Mouse (Mus musculus): ENCODE results near the gene Qser1.

The Qser1 gene

DNA sequence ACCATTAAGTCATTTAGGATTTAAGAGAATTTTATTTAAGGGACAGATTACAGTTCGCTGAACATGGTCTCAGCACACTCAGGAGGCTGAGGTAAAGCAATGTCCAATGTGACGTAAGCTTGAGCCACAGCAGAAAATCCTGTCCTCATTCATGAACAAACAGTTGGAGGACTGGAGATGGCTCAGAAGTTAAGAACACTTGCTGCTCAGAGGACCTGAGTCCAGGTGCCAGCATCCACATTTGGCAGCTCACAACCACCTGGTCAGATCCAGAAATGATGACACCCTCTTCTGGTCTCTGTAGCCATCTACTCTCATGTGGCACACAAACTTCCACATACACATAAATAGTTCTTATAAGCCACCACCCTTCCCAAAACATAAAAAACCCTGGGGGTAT lies 76.9 kb downstream of the Qser1 start:
- DNase-seq (ENCODE audit: low read depth in 1 of 2, low spot score in 2 of 2) = no peak

DNA sequence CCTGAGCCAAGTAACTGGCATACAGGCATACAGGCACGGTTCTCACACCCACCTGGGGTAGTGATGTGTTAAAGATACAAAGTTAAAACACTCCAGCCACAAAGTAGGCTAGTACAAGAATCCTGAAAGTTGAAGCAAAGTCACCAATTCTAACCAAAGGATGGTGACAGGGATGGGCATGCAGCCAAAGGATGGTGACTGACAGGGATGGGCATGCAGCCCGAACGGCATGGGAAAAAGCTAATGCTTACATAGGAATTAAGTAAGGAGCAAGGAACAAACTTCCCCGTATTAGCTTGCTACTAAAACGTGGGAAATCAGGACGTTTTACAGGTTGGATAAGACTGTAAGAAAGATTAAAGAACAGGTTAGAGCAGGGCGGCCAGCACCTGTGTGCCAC lies 80.3 kb downstream of the Qser1 start:
- no peak for DNase-seq (ENCODE audit: low read depth in 1 of 2, low spot score in 2 of 2)

DNA sequence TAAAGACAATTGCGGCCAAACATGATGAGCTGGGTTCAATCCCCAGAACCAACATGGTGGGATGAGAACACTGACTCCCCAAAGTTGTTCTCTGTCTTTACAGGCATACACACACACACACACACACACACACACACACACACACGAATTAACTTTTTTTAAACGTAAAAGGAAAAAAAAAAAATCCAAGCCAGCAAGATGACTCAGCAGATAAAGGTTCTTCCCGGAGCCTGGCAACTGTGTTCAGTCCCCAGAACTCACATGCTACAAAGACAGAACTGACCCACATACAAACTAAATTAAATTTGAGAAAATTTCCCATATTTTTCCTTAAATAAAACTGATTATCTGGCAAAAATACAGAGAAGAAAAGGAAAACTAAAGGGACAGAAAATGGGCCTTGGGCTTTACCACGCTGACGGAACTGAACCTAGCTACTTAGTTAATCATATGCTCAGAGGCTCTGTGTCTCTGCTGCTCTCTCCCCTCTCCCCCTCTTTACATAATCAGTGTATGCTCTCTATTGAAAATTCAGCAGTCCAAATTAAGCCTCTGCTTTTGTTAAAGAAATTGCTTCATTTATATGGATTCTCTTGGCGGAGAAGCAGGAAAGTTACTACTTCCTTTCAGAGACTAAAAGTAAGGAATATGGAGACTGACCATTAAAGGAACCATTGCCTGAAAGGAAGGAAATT lies 83.9 kb downstream of the Qser1 start:
- DNase-seq (ENCODE audit: low read depth in 1 of 2, low spot score in 2 of 2) = no peak

DNA sequence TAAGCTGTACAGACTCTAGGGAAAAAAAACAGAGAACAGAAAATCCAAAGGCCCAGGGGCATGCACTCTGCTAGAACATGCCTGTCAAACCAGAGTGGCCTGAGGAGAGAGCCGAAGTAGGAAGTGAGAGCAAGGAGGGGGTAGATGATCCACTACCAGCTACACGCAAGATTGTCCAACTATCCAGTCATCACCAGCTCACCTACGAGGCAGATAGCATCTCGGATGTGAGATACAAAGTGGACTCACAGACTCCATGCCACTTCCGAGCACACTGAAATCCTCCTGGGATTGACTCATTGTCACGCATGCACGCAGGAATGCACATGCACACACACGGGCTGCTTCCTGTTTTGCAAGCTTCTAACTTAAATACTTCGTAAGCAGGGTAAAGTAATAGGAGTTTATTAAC lies 84.5 kb downstream of the Qser1 start:
- DNase-seq (ENCODE audit: low read depth in 1 of 2, low spot score in 2 of 2) = peak; percentile 39 to 45

DNA sequence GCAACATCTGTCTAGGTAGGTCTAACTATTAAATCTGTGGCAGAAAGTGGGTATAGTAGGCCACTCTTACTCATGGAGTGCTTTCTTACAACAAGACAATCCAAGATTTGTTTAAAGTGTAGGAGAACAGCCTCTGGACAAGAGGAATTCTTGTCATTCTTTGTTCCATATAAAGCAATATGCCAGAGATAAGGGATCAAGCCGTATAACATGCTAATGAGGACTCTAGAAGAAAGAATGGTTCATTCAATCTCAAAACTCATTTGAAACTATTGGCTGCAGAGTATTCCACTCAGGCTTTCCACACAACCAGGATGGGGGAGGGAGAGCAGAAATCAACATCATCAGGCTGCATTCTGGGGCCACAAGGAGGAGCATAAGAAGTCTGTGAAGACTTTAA lies 89.2 kb downstream of the Qser1 start:
- DNase-seq (ENCODE audit: low read depth in 1 of 2, low spot score in 2 of 2) = no peak

DNA sequence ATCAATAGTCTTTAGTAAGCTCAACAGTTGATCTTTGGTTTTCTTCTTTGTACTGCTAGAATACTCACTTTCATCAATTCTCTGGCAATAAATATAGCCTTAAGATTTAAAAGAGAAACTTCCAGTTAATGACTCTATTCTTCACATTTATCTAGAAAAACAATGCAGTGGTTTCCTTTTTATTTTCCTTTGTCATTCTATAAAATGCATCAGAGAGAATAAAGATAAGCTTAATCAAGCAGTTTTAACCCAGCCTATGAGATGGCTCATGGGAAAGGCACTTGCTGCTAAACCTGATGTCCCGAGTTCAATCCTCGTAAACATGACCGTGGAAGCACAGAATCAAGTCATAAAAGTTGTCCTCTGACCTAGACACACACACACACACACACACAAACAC lies 94.5 kb downstream of the Qser1 start:
- DNase-seq (ENCODE audit: low read depth in 1 of 2, low spot score in 2 of 2) = no peak

DNA sequence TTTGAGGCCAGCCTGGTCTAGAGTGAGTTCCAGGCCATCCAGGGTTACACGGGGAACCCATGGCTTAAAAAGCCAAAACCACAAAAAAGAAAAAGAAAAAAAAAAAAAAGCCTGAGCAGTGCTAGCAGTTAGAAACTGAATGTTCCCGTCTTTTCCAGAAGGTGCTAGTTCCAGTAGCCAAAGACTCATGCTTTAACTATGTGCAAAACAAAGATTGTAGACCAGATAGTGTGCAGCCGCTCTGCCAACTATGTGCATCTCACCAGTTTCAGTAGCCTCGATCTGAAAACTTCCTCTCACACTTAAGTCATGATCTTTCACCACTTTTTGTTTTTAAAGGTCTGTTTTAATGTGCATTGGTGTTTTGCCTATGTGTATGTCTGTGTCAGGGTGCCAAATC lies 98.7 kb downstream of the Qser1 start:
- DNase-seq (ENCODE audit: low read depth in 1 of 2, low spot score in 2 of 2) = no peak

DNA sequence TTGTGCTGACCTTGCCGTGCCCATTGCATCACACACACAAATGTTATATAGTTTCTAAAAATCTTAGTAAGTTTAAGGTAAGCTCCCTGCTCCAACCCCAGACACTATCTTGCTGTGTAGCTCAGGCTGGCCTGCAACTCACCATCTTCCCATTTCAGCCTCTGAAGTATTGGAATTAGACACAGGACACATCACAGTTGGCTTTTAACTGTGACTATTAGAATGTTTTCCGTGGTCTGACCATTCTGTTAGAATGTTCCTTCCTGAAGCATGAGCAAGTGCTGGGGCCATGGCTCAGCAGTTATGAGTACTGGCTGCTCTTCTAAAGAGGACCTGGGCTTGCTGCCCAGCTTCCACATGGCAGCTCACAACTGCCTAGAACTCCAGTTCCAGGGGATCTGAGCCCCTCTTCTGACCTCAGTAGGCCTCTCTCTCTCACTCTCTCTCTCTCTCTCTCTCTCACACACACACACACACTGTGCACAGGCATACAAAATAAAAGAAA lies 99.3 kb downstream of the Qser1 start:
- no peak for DNase-seq (ENCODE audit: low read depth in 1 of 2, low spot score in 2 of 2)

DNA sequence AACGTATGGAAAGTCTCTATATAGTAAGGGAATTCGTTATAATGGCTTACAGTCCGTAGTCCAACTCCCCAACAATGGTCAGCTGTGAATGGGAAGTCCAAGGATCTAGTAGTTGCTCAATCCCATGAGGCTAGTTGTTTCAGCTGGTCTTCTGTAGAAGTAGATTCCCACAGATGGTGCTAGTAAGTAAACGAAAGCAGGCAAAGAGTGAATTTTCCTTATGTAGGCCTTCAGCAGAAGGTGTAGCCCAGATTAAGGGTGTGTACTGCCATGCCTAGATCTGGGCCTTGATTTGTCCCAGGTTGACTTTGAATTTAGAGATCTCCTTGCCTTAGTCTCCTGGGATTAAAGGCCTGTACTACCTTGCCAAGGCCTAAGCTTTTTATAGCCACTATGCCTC lies 100.3 kb downstream of the Qser1 start, which contains the start of gene Pin1rt1:
Pin1rt1 (minus strand) TSS at position 101 of the 400 bp plus-strand sequence.
- no peak for DNase-seq (ENCODE audit: low read depth in 1 of 2, low spot score in 2 of 2)

DNA sequence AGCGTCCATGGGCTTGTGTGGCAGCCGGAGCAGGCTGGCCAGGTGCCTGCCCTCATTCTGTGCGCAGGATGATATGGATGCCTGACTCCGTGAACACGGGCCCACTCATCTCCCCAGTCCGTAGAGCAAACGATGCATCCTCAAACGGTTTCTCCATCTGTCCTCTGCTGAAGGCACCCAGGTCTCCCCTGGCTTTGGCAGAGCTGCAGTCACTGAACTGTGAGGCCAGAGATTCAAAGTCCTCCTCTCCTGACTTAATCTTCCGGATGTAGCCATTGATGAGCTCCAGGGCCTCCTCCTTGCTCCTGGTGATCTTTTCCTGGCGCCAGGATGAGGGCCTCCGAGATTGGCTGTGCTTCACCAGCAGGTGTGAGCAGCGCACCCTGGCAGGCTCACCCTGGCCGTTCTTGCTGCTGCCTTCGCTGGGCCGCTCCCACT lies 102.3 kb downstream of the Qser1 start:
- DNase-seq (ENCODE audit: low read depth in 1 of 2, low spot score in 2 of 2) = no peak

DNA sequence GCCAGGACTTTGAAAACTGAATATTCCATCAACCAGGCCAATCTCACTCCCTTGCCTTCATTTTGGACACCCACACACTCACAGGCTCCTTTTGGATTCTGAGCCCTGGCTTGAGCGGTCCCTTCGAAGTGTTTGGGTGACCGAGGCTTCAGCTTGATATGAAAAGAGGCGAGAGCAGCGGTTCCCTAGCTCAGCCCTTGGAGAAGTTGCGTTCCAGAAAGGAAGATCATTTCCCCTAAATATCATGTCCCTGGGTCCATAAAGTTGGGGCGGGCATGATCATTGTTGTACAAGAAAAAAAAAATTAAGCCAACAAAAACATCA lies 104.1 kb downstream of the Qser1 start:
- DNase-seq (ENCODE audit: low read depth in 1 of 2, low spot score in 2 of 2) = no peak

DNA sequence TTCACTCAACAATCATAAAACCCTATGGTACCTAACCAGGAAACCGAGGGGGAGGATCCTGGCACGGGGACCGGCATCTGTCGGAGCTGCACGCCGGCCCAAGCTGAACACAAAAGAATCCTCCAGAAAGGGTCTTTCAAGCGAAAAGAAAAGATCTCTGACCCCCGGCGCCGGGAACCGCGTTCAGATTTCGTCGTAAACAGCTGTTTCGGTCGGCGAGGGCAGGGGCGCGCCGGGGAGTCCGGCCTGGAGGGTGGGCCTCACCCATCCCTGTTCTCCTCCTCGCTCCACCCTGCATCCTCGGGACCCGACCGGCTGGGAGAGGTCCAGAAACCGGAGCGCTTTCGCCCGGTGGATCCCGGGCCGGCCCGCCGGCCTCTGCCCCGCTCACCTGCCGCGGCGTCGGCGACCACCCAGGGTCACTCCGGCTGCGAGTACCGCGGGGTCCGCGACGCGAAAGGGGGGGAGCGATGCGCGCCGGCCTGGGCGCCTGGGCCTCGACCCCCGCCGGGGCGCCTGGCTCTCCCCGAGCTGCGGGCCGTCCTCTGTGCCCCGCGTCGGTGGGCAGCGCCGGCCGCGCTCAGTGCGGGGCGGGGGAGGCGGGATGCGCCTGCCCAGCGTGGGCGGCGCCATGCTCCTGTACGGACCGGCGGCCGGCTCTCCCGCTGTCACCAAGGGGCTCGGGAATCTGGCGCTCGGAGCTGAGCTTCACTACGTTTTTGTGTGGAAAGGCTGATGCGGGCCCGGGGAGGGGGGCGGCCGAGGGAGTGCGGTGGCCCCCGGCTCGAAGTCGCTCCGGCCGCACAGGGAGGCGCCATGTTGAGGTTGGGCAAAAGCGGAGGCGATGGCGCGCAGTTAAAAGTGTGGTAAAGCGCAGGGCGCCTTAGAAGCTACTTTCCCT lies 104.7 kb downstream of the Qser1 start, which contains the start of gene Tcp11l1:
Tcp11l1 (minus strand) TSS at position 585 of the 901 bp plus-strand sequence.
- peak in 1 of 2 experiments; percentile 48 for DNase-seq (ENCODE audit: low read depth in 1 of 2, low spot score in 2 of 2)

DNA sequence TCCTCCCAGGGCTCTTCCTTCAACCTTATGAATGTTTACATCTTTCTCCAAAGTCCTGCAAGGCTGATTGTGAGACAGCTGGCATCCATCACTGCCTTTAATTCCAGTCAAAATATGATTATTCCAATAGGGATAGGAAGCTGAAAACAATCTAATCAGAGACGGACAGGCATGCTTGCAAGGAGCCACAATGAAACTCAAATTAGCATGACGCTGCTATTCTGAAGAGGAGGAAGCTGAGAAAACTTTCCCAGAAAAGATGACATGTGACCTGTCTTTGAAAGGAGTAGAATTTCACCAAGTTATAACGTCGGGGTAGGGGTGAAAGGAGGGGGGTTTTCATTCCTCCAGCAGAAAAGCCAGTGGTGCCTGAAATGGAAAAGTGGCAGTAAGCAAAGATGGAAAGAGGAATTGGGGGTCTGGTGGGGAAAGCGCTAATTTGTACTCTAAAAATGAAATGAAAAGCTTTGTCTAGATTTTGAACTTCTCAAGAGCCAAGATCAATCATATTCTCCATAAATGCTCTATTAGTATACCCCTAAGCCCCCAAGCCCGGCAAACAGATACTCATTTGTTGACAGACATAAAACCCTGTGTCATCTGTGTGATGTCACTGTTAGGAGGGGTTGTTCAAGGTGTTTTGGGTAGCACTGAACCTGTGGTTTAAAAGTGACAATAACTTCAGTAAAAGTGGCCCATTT lies 105.7 kb downstream of the Qser1 start:
- DNase-seq (ENCODE audit: low read depth in 1 of 2, low spot score in 2 of 2) = no peak

DNA sequence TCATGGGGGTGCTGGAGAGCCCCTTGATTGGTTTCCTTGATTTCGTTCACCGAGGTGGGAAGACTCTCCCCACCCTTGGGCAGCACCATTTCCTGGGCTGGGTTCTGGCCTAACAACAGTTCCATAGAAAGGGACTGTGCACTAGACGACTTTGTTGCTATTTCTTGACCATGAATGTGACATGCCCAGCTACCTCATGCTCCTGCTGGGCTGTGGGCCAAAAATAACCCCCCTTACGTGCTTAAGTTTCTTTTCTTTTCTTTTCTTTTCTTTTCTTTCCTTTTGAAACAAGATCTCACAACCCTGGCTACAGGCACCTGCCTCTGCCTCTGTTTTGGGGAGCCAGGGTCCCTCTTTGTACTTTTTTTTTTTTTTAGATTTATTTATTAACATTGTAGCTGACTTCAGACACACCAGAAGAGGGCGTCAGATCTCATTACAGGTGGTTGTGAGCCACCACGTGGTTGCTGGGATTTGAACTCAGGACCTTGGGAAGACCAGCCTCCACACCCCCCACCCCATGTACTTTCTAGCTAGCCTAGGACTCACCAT lies 106.7 kb downstream of the Qser1 start:
- no peak for DNase-seq (ENCODE audit: low read depth in 1 of 2, low spot score in 2 of 2)

All from monocyte, adult 2 months (primary cell).